Mouse (Mus musculus) liver, embryonic 16.5 days (tissue): ENCODE measurements at regions not wholly inside any gene's neighbourhood (a gene's known extent, or its start where the extent isn't known, plus 50 kb on each side); places are given as distances from the start of the nearest gene placed in this dataset.

ENCODE experiments used
- ATAC-seq: fragments of 200-750 bp; cut with Nextera tagmentation; 2 replicates; pipeline ENCODE4 v1.8.0; 2017; ENCODE audit warnings: low read depth, mild to moderate bottlenecking, moderate number of reproducible peaks, moderate library complexity
- H3K27ac ChIP-seq: fragments of 300-500 bp; sonication (generic); 2 replicates; pipeline ENCODE4 v1.5.1; 2014; ENCODE audit warnings: mild to moderate bottlenecking, low read length
- H3K27me3 ChIP-seq: fragments of 300-500 bp; sonication (generic); 2 replicates; pipeline ENCODE4 v1.6.1; 2014; ENCODE audit warnings: low read depth, low read length, mixed read lengths; ENCODE audit not compliant: control insufficient read depth, insufficient read depth
- H3K36me3 ChIP-seq: fragments of 300-500 bp; sonication (generic); 2 replicates; pipeline ENCODE4 v1.6.1; 2014; ENCODE audit warnings: mild to moderate bottlenecking; ENCODE audit not compliant: control insufficient read depth, insufficient read depth
- H3K4me1 ChIP-seq: fragments of 300-500 bp; sonication (generic); 2 replicates; pipeline ENCODE4 v1.6.1; 2014; ENCODE audit warnings: low read depth, low read length, mixed read lengths; ENCODE audit not compliant: control insufficient read depth
- H3K4me2 ChIP-seq: fragments of 300-500 bp; sonication (generic); 2 replicates; pipeline ENCODE4 v1.6.1; 2014; ENCODE audit warnings: low read depth, low read length, mixed read lengths
- H3K4me3 ChIP-seq: fragments of 300-500 bp; sonication (generic); 2 replicates; pipeline ENCODE4 v1.5.1; 2014; ENCODE audit warnings: low read depth, mild to moderate bottlenecking, low read length
- H3K9ac ChIP-seq: fragments of 300-500 bp; sonication (generic); 2 replicates; pipeline ENCODE4 v1.6.1; 2014; ENCODE audit warnings: low read depth, low read length
- H3K9me3 ChIP-seq: fragments of 300-500 bp; sonication (generic); replicated peaks from 2 replicates; pipeline ENCODE4 v1.6.1; 2016; ENCODE audit warnings: low read length; ENCODE audit not compliant: control insufficient read depth
- WGBS: fragments of 180-500 bp; shearing (Covaris S2); extraction: QIAGEN DNeasy Blood & Tissue Kit; methylation state at CpG from one replicate; pipeline ENCODE4 v1.1.7; 2014; ENCODE audit not compliant: insufficient replicate concordance; 5-methylcytosine and 5-hydroxymethylcytosine counted together

- Histone ChIP-seq H3K9ac (no peak overlapping the region), H3K4me3 (no peak overlapping the region), H3K4me1 (no peaks in the 10 kb centered on the region; the same call in 1 of the 2 replicates), H3K4me2 (peak overlapping the region; percentile 4; the same call in 1 of the 2 replicates), H3K9me3 (no peaks in the 10 kb centered on the region), H3K27me3 (peaks cover 3% of the 10 kb centered on the region; the same call in 1 of the 2 replicates), H3K36me3 (no peaks in the 10 kb centered on the region), H3K27ac (no peak overlapping the region)
- peak; percentile 75 for ATAC-seq
- WGBS: 6% methylated on average over 26 of the region's 26 CpGs
These were observed 172.1 kb downstream of the Efnb2 start for GRCm38 (mm10) chr8:8488695-8489571.

GRCm38 (mm10) chr8:8488191-8488694, 172.8 kb downstream of the Efnb2 start:
- H3K4me1 ChIP-seq: no peaks in the 10 kb centered on the region; the same call in 1 of the 2 replicates
- peaks cover 3% of the 10 kb centered on the region; the same call in 1 of the 2 replicates for H3K27me3 ChIP-seq
- WGBS: 52% methylated on average over 9 of the region's 9 CpGs
- H3K36me3 ChIP-seq: no peaks in the 10 kb centered on the region
- H3K4me3 ChIP-seq: no peak overlapping the region
- ATAC-seq: no peak
- no peak overlapping the region for H3K4me2 ChIP-seq
- H3K9ac ChIP-seq: no peak overlapping the region
- no peaks in the 10 kb centered on the region for H3K9me3 ChIP-seq
- H3K27ac ChIP-seq: no peak overlapping the region

GRCm38 (mm10) chr8:8487706-8488105, 173.3 kb downstream of the Efnb2 start:
- Histone ChIP-seq H3K9ac (no peak overlapping the region), H3K36me3 (no peaks in the 10 kb centered on the region), H3K4me3 (no peak overlapping the region), H3K4me2 (no peak overlapping the region), H3K4me1 (no peaks in the 10 kb centered on the region; the same call in 1 of the 2 replicates), H3K27me3 (peaks cover 3% of the 10 kb centered on the region; the same call in 1 of the 2 replicates), H3K27ac (no peak overlapping the region), H3K9me3 (no peaks in the 10 kb centered on the region)
- WGBS: 49% methylated on average over 5 of the region's 5 CpGs
- no peak for ATAC-seq

GRCm38 (mm10) chr8:8486866-8487265, 174.2 kb downstream of the Efnb2 start:
- no peak for ATAC-seq
- H3K4me3 ChIP-seq: no peak overlapping the region
- H3K27me3 ChIP-seq: peaks cover 3% of the 10 kb centered on the region; the same call in 1 of the 2 replicates
- no peak overlapping the region for H3K4me2 ChIP-seq
- no peaks in the 10 kb centered on the region for H3K36me3 ChIP-seq
- WGBS: 61% methylated on average over 3 of the region's 3 CpGs
- no peak overlapping the region for H3K27ac ChIP-seq
- no peaks in the 10 kb centered on the region; the same call in 1 of the 2 replicates for H3K4me1 ChIP-seq
- H3K9ac ChIP-seq: no peak overlapping the region
- no peaks in the 10 kb centered on the region for H3K9me3 ChIP-seq

GRCm38 (mm10) chr8:8485252-8485651, 175.8 kb downstream of the Efnb2 start:
- no peak overlapping the region for H3K9ac ChIP-seq
- no peaks in the 10 kb centered on the region for H3K36me3 ChIP-seq
- H3K27ac ChIP-seq: no peak overlapping the region
- no peak for ATAC-seq
- H3K4me1 ChIP-seq: no peaks in the 10 kb centered on the region; the same call in 1 of the 2 replicates
- no peaks in the 10 kb centered on the region for H3K9me3 ChIP-seq
- H3K27me3 ChIP-seq: peaks cover 3% of the 10 kb centered on the region; the same call in 1 of the 2 replicates
- no peak overlapping the region for H3K4me2 ChIP-seq
- no peak overlapping the region for H3K4me3 ChIP-seq
- 49% methylated on average over 3 of the region's 3 CpGs for WGBS

GRCm38 (mm10) chr8:8484546-8484945, 176.5 kb downstream of the Efnb2 start:
- H3K4me3 ChIP-seq: no peak overlapping the region
- no peaks in the 10 kb centered on the region; the same call in 1 of the 2 replicates for H3K4me1 ChIP-seq
- H3K27me3 ChIP-seq: no peaks in the 10 kb centered on the region
- no peaks in the 10 kb centered on the region for H3K36me3 ChIP-seq
- H3K9ac ChIP-seq: no peak overlapping the region
- H3K9me3 ChIP-seq: no peaks in the 10 kb centered on the region
- H3K4me2 ChIP-seq: no peak overlapping the region
- WGBS: 59% methylated on average over 8 of the region's 8 CpGs
- no peak overlapping the region for H3K27ac ChIP-seq
- no peak for ATAC-seq

- 62% methylated on average over 10 of the region's 10 CpGs for WGBS
- no peaks in the 10 kb centered on the region for H3K9me3 ChIP-seq
- no peak for ATAC-seq
- H3K9ac ChIP-seq: no peak overlapping the region
- no peak overlapping the region for H3K4me2 ChIP-seq
- H3K4me1 ChIP-seq: no peaks in the 10 kb centered on the region
- no peaks in the 10 kb centered on the region for H3K36me3 ChIP-seq
- no peak overlapping the region for H3K27ac ChIP-seq
- no peaks in the 10 kb centered on the region for H3K27me3 ChIP-seq
- no peak overlapping the region for H3K4me3 ChIP-seq
These were observed 178.1 kb downstream of the Efnb2 start for GRCm38 (mm10) chr8:8482707-8483480.

- no peaks in the 10 kb centered on the region for H3K9me3 ChIP-seq
- no peak overlapping the region for H3K4me3 ChIP-seq
- no peak overlapping the region for H3K4me2 ChIP-seq
- WGBS: 60% methylated on average over 5 of the region's 5 CpGs
- no peak overlapping the region for H3K9ac ChIP-seq
- no peak for ATAC-seq
- no peaks in the 10 kb centered on the region for H3K36me3 ChIP-seq
- H3K27ac ChIP-seq: no peak overlapping the region
- H3K27me3 ChIP-seq: no peaks in the 10 kb centered on the region
- H3K4me1 ChIP-seq: no peaks in the 10 kb centered on the region
These were observed 183.6 kb downstream of the Efnb2 start for GRCm38 (mm10) chr8:8477456-8477855.
